Mouse (Mus musculus) limb, embryonic 15.5 days (tissue): ENCODE measurements around the gene Cbr3. TPM values are rescaled to one million over a fixed set of nuclear protein-coding genes. Genes with fewer than 3 reads are reported as not detected.
"Not testable (repeated sequence)": the region's sequence is repeated elsewhere in the genome, so short reads cannot be mapped to it uniquely, and the experiment has no call there.

ENCODE experiments used
- ATAC-seq: fragments of 200-750 bp; cut with Nextera tagmentation; 2 replicates; pipeline ENCODE4 v1.8.0; 2017; ENCODE audit warnings: low read depth, moderate TSS enrichment; ENCODE audit not compliant: insufficient number of reproducible peaks, low FRiP score, low TSS enrichment
- H3K27ac ChIP-seq: fragments of 300-500 bp; sonication (generic); 2 replicates; pipeline ENCODE4 v1.5.1; 2015; ENCODE audit warnings: moderate library complexity, mild to moderate bottlenecking, inconsistent platforms
- H3K27me3 ChIP-seq: fragments of 300-500 bp; sonication (generic); 2 replicates; pipeline ENCODE4 v1.6.1; 2015; ENCODE audit warnings: inconsistent platforms
- H3K36me3 ChIP-seq: fragments of 300-500 bp; sonication (generic); 2 replicates; pipeline ENCODE4 v1.6.1; 2015; ENCODE audit warnings: inconsistent platforms
- H3K4me1 ChIP-seq: fragments of 300-500 bp; sonication (generic); 2 replicates; pipeline ENCODE4 v1.6.1; 2015; ENCODE audit warnings: inconsistent platforms
- H3K4me2 ChIP-seq: fragments of 300-500 bp; sonication (generic); 2 replicates; pipeline ENCODE4 v1.6.1; 2015; ENCODE audit warnings: mild to moderate bottlenecking, inconsistent platforms
- H3K4me3 ChIP-seq: fragments of 300-500 bp; sonication (generic); 2 replicates; pipeline ENCODE4 v1.5.1; 2015; ENCODE audit warnings: mild to moderate bottlenecking, inconsistent platforms
- H3K9ac ChIP-seq: fragments of 300-500 bp; sonication (generic); 2 replicates; pipeline ENCODE4 v1.6.1; 2015; ENCODE audit warnings: inconsistent platforms
- H3K9me3 ChIP-seq: fragments of 300-500 bp; sonication (generic); 2 replicates; pipeline ENCODE4 v1.6.1; 2016; ENCODE audit warnings: inconsistent platforms
- WGBS: fragments of 180-500 bp; shearing (Covaris S2); methylation state at CpG from one replicate; pipeline ENCODE4 v1.1.7; 2015; 5-methylcytosine and 5-hydroxymethylcytosine counted together
- polyA plus RNA-seq: library from polyadenylated mRNA; unstranded; fragments of >200 nt; fragmentation: Nextera tagmentation; extraction: Ambion mirVana; gene quantifications from 2 replicates; pipeline ENCODE4 v1.2.1, GENCODE M21; 2015

Cbr3 gene
- polyA plus RNA-seq, 1 experiment from 2014 or later = 16.5 TPM

GRCm38 (mm10) chr16:93683508-93684236 is 657 bp downstream of the Cbr3 start:
- Histone ChIP-seq H3K27ac (peak overlapping the region; percentile 35; the same call in 1 of the 2 replicates), H3K9me3 (no peaks in the 10 kb centered on the region), H3K4me2 (peak overlapping the region; percentile 89), H3K4me3 (peak overlapping the region; percentile 49), H3K27me3 (peaks cover 45% of the 10 kb centered on the region), H3K36me3 (no peaks in the 10 kb centered on the region), H3K9ac (peak overlapping the region; percentile 35), H3K4me1 (peaks cover 23% of the 10 kb centered on the region)
- under 1% methylated on average over 53 of the region's 53 CpGs for WGBS
- no peak for ATAC-seq

GRCm38 (mm10) chr16:93684441-93684840 is 1.4 kb downstream of the Cbr3 start:
- Histone ChIP-seq H3K4me1 (peaks cover 23% of the 10 kb centered on the region), H3K9me3 (no peaks in the 10 kb centered on the region), H3K27me3 (peaks cover 45% of the 10 kb centered on the region), H3K4me2 (peak overlapping the region; percentile 89), H3K36me3 (no peaks in the 10 kb centered on the region), H3K27ac (no peak overlapping the region), H3K4me3 (peak overlapping the region; percentile 49), H3K9ac (no peak overlapping the region)
- no peak for ATAC-seq
- WGBS = 40% methylated on average over 7 of the region's 7 CpGs

- WGBS = 95% methylated on average over 3 of the region's 3 CpGs
- H3K9me3 ChIP-seq, H3K36me3 ChIP-seq, H3K4me3 ChIP-seq, H3K27ac ChIP-seq, ATAC-seq, H3K9ac ChIP-seq, H3K4me2 ChIP-seq: not testable (repeated sequence)
- Histone ChIP-seq H3K4me1 (peaks cover 23% of the 10 kb centered on the region), H3K27me3 (peaks cover 43% of the 10 kb centered on the region)
Measured at GRCm38 (mm10) chr16:93685783-93686182, 2.8 kb downstream of the Cbr3 start.

- no peak overlapping the region for H3K27ac ChIP-seq
- H3K4me2 ChIP-seq = no peak overlapping the region
- H3K4me1 ChIP-seq = peaks cover 23% of the 10 kb centered on the region
- no peaks in the 10 kb centered on the region for H3K36me3 ChIP-seq
- H3K27me3 ChIP-seq = peaks cover 43% of the 10 kb centered on the region
- H3K9ac ChIP-seq = no peak overlapping the region
- no peak for ATAC-seq
- H3K4me3 ChIP-seq = no peak overlapping the region
- H3K9me3 ChIP-seq = no peaks in the 10 kb centered on the region
- WGBS = 74% methylated on average over 5 of the region's 7 CpGs
Measured at GRCm38 (mm10) chr16:93686421-93686820, 3.4 kb downstream of the Cbr3 start.

- no peak for ATAC-seq
- Histone ChIP-seq H3K4me3 (no peak overlapping the region), H3K27me3 (peaks cover 37% of the 10 kb centered on the region), H3K4me1 (peaks cover 23% of the 10 kb centered on the region), H3K9me3 (no peaks in the 10 kb centered on the region), H3K36me3 (no peaks in the 10 kb centered on the region), H3K27ac (no peak overlapping the region), H3K4me2 (no peak overlapping the region), H3K9ac (no peak overlapping the region)
- 35% methylated on average over 5 of the region's 5 CpGs for WGBS
Measured at GRCm38 (mm10) chr16:93686945-93687344, 3.9 kb downstream of the Cbr3 start.

- no peak overlapping the region for H3K27ac ChIP-seq
- no peak overlapping the region for H3K4me2 ChIP-seq
- no peaks in the 10 kb centered on the region for H3K9me3 ChIP-seq
- H3K27me3 ChIP-seq = peaks cover 12% of the 10 kb centered on the region; the same call in 1 of the 2 replicates
- H3K9ac ChIP-seq = no peak overlapping the region
- WGBS = 73% methylated on average over 6 of the region's 6 CpGs
- no peak overlapping the region for H3K4me3 ChIP-seq
- no peaks in the 10 kb centered on the region for H3K36me3 ChIP-seq
- ATAC-seq = no peak
- peaks cover 12% of the 10 kb centered on the region; the same call in 1 of the 2 replicates for H3K4me1 ChIP-seq
Measured at GRCm38 (mm10) chr16:93691206-93691841, 8.3 kb downstream of the Cbr3 start.

- 49% methylated on average over 2 of the region's 2 CpGs for WGBS
Measured at GRCm38 (mm10) chr16:93692744-93693143, 9.7 kb downstream of the Cbr3 start.

GRCm38 (mm10) chr16:93707116-93707515 is 24.1 kb downstream of the Cbr3 start:
- no peak overlapping the region for H3K9ac ChIP-seq
- no peaks in the 10 kb centered on the region for H3K9me3 ChIP-seq
- no peak overlapping the region for H3K4me2 ChIP-seq
- 89% methylated on average over 7 of the region's 7 CpGs for WGBS
- no peak overlapping the region for H3K27ac ChIP-seq
- ATAC-seq = no peak
- H3K4me3 ChIP-seq = no peak overlapping the region
- H3K27me3 ChIP-seq = no peaks in the 10 kb centered on the region
- H3K4me1 ChIP-seq = peaks cover under 1% of the 10 kb centered on the region; the same call in 1 of the 2 replicates
- no peaks in the 10 kb centered on the region for H3K36me3 ChIP-seq

More at GRCm38 (mm10) chr16:93692744-93693143, 9.7 kb downstream of the Cbr3 start:
- H3K4me1 ChIP-seq = peaks cover 12% of the 10 kb centered on the region; the same call in 1 of the 2 replicates
- no peaks in the 10 kb centered on the region for H3K36me3 ChIP-seq
- H3K4me2 ChIP-seq = no peak overlapping the region
- no peak overlapping the region for H3K27ac ChIP-seq
- no peak for ATAC-seq
- peaks cover 12% of the 10 kb centered on the region; the same call in 1 of the 2 replicates for H3K27me3 ChIP-seq
- H3K9me3 ChIP-seq = no peaks in the 10 kb centered on the region
- no peak overlapping the region for H3K9ac ChIP-seq
- H3K4me3 ChIP-seq = no peak overlapping the region

- Histone ChIP-seq H3K4me1 (peaks cover 11% of the 10 kb centered on the region), H3K9me3 (no peaks in the 10 kb centered on the region), H3K27me3 (0 out of 2 replicates have a peak, but pooled peaks cover 5% of the 10 kb centered on the region), H3K4me2 (no peak overlapping the region), H3K36me3 (no peaks in the 10 kb centered on the region), H3K4me3 (no peak overlapping the region), H3K9ac (no peak overlapping the region), H3K27ac (no peak overlapping the region)
- ATAC-seq = no peak
- 70% methylated on average over 1 of the region's 1 CpGs for WGBS
Measured at GRCm38 (mm10) chr16:93709217-93709616, 26.2 kb downstream of the Cbr3 start.

- Histone ChIP-seq H3K36me3 (no peaks in the 10 kb centered on the region), H3K27ac (0 out of 2 replicates have a peak overlapping the region, but pooled peaks have one; percentile 54)
- WGBS = under 1% methylated on average over 11 of the region's 11 CpGs
Measured at GRCm38 (mm10) chr16:93710924-93711323, 27.9 kb downstream of the Cbr3 start.

GRCm38 (mm10) chr16:93711411-93712188 is 28.6 kb downstream of the Cbr3 start, which contains the start of gene Dop1b:
Gene Dop1b (plus strand): TSS chr16:93711904.
- Histone ChIP-seq H3K9me3 (no peaks in the 10 kb centered on the region), H3K9ac (peak within 1 kb of the TSS; percentile 78), H3K36me3 (no peaks in the 10 kb centered on the region), H3K27me3 (0 out of 2 replicates have a peak, but pooled peaks cover 5% of the 10 kb centered on the region), H3K4me1 (peaks cover 14% of the 10 kb centered on the region), H3K4me3 (peak within 1 kb of the TSS; percentile 80), H3K27ac (peak within 1 kb of the TSS; percentile 59; the same call in 1 of the 2 replicates), H3K4me2 (peak within 1 kb of the TSS; percentile 95)
- WGBS = under 1% methylated on average over 74 of the region's 77 CpGs
- peak; percentile 94 for ATAC-seq

More at GRCm38 (mm10) chr16:93710924-93711323, 27.9 kb downstream of the Cbr3 start:
- Histone ChIP-seq H3K9me3 (no peaks in the 10 kb centered on the region), H3K27me3 (0 out of 2 replicates have a peak, but pooled peaks cover 5% of the 10 kb centered on the region), H3K9ac (no peak overlapping the region), H3K4me1 (peaks cover 14% of the 10 kb centered on the region), H3K4me2 (peak overlapping the region; percentile 95), H3K4me3 (peak overlapping the region; percentile 80)
- peak; percentile 20; the same call in 1 of the 2 replicates for ATAC-seq
